Mouse (Mus musculus): ENCODE measurements around the gene Iqcn.

Iqcn gene

GRCm38 (mm10) chr8:70703287-70703686, at the start of gene Iqcn:
Iqcn (plus strand) TSS chr8:70703457.
- no peak for DNase-seq

DNA sequence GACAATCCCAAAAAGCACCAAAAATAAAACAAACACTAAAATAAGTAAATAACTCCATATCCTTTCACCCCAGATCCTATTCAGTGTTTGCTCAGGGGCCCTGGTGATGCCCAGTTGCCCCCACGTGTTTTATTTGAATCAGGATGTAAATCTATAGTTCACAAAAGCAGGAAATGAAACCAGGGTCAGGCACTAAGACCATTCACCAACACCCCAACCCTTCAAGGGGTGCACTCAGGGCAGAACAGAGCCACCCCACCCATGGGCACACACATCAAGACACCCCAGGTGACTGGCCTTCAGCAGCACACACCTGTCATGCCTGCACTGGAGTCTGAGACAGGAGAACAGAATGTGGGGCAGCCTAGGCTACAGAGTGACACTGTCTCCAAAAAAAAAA, 49.1 kb upstream of the Iqcn start:
- no peak for DNase-seq

- no peak for DNase-seq
These were observed 47.8 kb upstream of the Iqcn start for GRCm38 (mm10) chr8:70655469-70655868.

GRCm38 (mm10) chr8:70656193-70656790, 47.0 kb upstream of the Iqcn start:
- no peak for DNase-seq

- no peak for DNase-seq
These were observed 46.0 kb upstream of the Iqcn start for GRCm38 (mm10) chr8:70657214-70657613.

- no peak for DNase-seq
These were observed 45.5 kb upstream of the Iqcn start for GRCm38 (mm10) chr8:70657739-70658138.

- no peak for DNase-seq
These were observed 44.2 kb upstream of the Iqcn start for GRCm38 (mm10) chr8:70658897-70659603.

- peak; percentile 94 for DNase-seq
These were observed 43.5 kb upstream of the Iqcn start for GRCm38 (mm10) chr8:70659604-70660272.

GRCm38 (mm10) chr8:70660273-70660725, 43.0 kb upstream of the Iqcn start, which contains the start of gene Pgpep1:
Pgpep1 (minus strand) TSS chr8:70660388.
- DNase-seq = peak; percentile 56

DNA sequence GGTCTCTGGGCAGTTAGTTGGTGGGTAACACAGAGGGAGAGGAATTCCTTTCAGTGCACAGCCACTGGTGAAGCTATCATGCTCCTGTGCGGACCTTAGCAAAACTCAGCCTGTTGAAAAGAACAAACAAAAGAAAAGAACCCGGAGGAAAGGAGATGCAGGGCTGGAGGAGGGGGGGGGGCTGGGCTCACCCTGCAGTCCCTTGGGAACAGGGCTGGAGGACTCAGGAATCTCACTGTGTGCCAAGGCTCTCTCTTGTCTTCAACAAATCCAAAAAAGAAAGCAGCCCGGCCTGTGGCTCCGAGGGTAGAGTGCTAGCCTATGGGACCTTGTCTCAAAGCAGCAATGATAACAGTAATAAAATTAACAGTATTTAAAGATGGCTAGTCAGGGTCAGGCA, 39.6 kb upstream of the Iqcn start:
- DNase-seq = no peak

DNA sequence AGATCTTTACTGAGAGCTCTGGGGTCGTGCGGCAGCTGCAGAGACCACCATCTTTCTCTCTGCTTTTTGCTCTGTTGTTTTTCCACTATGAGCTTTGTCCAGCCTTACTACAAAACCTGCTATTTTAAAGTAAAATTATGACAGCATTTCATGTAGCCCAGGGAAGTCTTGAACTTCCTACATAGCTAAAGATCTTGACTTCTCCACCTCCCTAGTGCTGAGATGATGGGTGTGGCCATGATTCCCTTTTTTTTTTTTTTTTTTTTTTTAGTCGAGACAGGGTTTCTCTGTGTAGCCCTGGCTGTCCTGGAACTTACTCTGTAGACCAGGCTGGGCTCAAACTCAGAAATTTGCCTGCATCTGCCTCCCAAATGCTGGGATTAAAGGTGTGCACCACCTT, 38.6 kb upstream of the Iqcn start:
- DNase-seq = no peak

DNA sequence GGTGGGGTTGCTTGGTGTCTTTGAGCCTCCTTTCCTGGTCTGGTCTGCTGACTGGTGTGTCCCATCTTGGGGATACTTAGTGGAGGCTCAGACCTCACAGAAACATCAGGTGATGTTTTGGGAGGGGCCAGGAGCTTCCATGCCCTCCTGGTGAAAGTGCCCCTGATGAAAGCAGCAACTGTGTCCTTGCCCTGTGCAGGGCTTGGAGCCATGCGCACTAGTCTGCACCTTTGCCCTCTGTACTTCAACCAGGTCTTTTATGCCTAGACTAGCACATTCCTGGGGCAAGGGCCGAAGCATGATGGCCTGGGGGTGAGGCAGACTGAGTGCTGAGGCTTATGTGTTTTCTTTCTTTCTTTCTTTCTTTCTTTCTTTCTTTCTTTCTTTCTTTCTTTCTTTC, 37.7 kb upstream of the Iqcn start:
- DNase-seq = no peak

DNA sequence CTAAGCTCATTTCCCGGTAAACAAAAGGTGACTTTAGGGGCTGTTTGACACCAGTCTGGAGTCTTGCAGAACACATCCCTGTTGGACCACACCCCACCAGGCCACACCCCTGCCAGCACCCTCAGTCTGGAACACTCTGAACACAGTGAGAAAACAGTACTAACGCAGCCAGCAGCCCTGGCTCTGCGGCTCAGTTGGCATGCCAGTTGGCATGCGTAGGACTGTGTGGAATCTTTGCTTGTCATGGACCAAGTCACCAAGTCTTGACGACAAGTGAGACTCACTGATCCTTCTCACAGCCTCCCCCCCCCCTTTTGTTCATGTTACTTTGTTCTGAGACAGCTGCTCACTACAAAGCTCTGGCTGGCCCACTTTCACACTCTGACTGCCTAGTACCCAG, 36.2 kb upstream of the Iqcn start:
- peak; percentile 44 for DNase-seq

DNA sequence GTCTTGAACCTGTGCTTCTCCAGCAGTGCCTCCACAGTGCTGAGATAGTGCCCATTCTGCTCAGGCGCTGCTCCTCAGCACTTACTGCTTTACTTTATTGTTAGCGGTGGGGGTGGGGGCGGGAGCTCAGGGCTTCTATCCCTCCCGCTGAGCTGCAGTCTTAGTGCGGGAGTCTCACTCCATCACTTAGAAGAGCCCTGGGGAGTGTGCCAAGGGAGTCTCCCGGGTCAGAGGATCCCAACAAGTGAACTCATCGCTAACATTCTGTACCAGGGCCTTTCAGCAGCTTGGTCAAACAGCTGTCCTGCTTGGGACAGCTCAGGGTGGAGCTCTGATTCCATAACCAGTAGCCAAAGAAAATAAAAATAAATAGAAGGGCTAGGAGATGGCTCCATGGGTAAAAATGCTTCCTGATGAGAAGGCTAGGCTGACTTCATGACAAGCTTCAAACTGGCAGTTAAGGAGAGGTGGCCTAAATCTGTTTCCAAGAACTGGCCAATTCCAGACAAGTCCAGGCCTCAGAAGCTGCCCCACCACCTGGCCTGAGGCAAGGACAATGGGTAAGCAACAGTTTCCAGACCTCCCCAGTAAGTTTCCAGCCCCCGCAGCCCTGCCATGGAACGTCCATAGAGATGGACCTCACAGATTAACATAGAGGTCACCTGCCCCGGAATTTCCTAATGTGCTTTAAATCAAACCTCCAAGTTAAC, 31.5 kb upstream of the Iqcn start:
- no peak for DNase-seq

DNA sequence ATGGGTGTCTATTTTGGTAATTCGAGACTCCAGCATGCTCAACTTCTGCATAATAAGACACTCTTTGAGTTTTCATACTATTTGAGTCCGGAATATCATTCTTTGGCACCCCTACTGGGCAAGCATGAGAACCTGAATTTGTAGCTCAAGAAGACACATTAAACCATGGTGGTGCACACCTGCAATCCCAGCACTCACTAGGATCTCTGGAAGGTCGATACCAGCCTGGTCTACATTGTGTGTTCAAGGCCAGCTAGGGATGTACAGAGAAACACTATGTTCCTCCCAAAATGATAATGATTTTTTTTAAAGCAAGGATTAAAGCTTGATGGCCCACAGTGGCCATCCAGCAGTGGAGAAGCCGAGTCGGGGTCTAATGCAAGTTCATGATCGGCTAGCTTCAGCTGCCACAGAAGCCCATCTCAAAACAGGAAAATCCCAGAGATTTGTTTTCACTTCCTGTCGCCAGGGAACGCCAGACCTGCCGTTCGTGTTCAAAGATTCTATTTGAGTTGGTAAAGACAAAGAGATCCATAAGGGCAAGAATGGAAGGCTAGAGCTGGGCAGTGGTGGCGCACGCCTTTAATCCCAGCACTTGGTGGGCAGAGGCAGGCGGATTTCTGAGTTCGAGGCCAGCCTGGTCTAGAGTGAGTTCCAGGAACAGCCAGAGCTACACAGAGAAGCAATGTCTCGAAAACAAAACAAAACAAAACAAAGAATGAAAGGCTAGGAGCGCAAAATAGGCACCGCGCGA, 30.8 kb upstream of the Iqcn start:
- DNase-seq = no peak

- DNase-seq = peak; percentile 96
These were observed 30.0 kb upstream of the Iqcn start, which contains the start of gene Lsm4 for GRCm38 (mm10) chr8:70673079-70673856. Lsm4 (plus strand) TSS chr8:70673248.

GRCm38 (mm10) chr8:70674109-70674508, 29.1 kb upstream of the Iqcn start:
- no peak for DNase-seq

DNA sequence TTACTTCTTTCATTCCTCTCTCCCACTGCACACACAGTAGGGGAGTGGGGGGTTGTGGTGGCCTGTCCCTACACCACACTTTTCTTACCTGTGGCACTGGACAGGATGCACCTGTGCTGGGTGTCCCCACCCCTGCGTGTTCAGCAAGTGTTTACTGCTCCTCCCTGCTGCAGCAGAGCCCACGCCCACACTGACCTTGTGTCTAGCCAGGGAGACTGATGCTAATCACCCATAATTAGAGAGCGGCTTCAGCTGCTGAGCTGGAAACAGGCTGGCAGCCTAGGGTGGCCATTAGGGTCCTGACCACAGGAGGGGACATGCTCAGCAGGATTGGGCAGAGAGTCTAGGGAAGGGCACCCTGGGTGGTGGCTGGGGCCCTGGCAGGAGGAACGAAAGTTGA, 28.5 kb upstream of the Iqcn start:
- no peak for DNase-seq

- peak; percentile 82 for DNase-seq
These were observed 27.9 kb upstream of the Iqcn start for GRCm38 (mm10) chr8:70675336-70675735.

GRCm38 (mm10) chr8:70677451-70678080, 25.7 kb upstream of the Iqcn start:
- DNase-seq = no peak

GRCm38 (mm10) chr8:70678679-70679078, 24.6 kb upstream of the Iqcn start:
- no peak for DNase-seq
